Mouse (Mus musculus) CD4-positive helper T cell, adult 2 months (primary cell): ENCODE data around the gene Gm4969.
"Not testable (repeated sequence)": the region's sequence is repeated elsewhere in the genome, so short reads cannot be mapped to it uniquely, and the experiment has no call there.

Experiments
- DNase-seq: peaks from one replicate; pipeline ENCODE4 v3.0.0-alpha.2; 2012; ENCODE audit warnings: low read depth, missing footprints, low spot score

Gene Gm4969

GRCm38 (mm10) chr7:19118028-19118771 lies at the start of gene Gm4969:
Gm4969 (minus strand) TSS chr7:19118368.
- DNase-seq = peak; percentile 56

GRCm38 (mm10) chr7:19166990-19167389 lies 48.8 kb upstream of the Gm4969 start:
- DNase-seq = no peak

GRCm38 (mm10) chr7:19165656-19166423 lies 47.7 kb upstream of the Gm4969 start, which contains the start of gene Gipr:
Gipr (minus strand) TSS chr7:19166127.
- no peak for DNase-seq

- DNase-seq = peak; percentile 70
Measured at GRCm38 (mm10) chr7:19164978-19165377, 46.8 kb upstream of the Gm4969 start.

GRCm38 (mm10) chr7:19164189-19164588 lies 46.0 kb upstream of the Gm4969 start:
- DNase-seq = no peak

- no peak for DNase-seq
Measured at GRCm38 (mm10) chr7:19163752-19164151, 45.6 kb upstream of the Gm4969 start.

- no peak for DNase-seq
Measured at GRCm38 (mm10) chr7:19162928-19163327, 44.8 kb upstream of the Gm4969 start.

- peak; percentile 35 for DNase-seq
Measured at GRCm38 (mm10) chr7:19160115-19160514, 41.9 kb upstream of the Gm4969 start.

GRCm38 (mm10) chr7:19159411-19159810 lies 41.2 kb upstream of the Gm4969 start:
- no peak for DNase-seq

- no peak for DNase-seq
Measured at GRCm38 (mm10) chr7:19158601-19159000, 40.4 kb upstream of the Gm4969 start.

- DNase-seq = peak; percentile 93
Measured at GRCm38 (mm10) chr7:19157160-19157800, 39.1 kb upstream of the Gm4969 start.

GRCm38 (mm10) chr7:19155825-19156475 lies 37.8 kb upstream of the Gm4969 start:
- DNase-seq = no peak

- no peak for DNase-seq
Measured at GRCm38 (mm10) chr7:19154796-19155195, 36.6 kb upstream of the Gm4969 start.

GRCm38 (mm10) chr7:19151121-19151520 lies 33.0 kb upstream of the Gm4969 start:
- DNase-seq = not testable (repeated sequence)

- peak; percentile 98 for DNase-seq
Measured at GRCm38 (mm10) chr7:19149626-19150025, 31.5 kb upstream of the Gm4969 start, which contains the start of gene Snrpd2. Snrpd2 (plus strand) TSS chr7:19149722.

- DNase-seq = peak; percentile 100
Measured at GRCm38 (mm10) chr7:19148875-19149541, 30.8 kb upstream of the Gm4969 start, which contains the start of gene Qpctl. Qpctl (minus strand) TSS chr7:19149291.

GRCm38 (mm10) chr7:19148180-19148874 lies 30.2 kb upstream of the Gm4969 start:
- no peak for DNase-seq

- DNase-seq = no peak
Measured at GRCm38 (mm10) chr7:19147497-19148045, 29.4 kb upstream of the Gm4969 start.

- DNase-seq = no peak
Measured at GRCm38 (mm10) chr7:19146793-19147192, 28.6 kb upstream of the Gm4969 start.

- peak; percentile 63 for DNase-seq
Measured at GRCm38 (mm10) chr7:19137380-19137779, 19.2 kb upstream of the Gm4969 start.
